Mouse (Mus musculus) bone marrow macrophage, adult 2 months (primary cell): ENCODE results near the gene Vcl.

Source experiments
- CTCF ChIP-seq: IDR thresholded peaks from 2 replicates; pipeline ENCODE4 v1.5.1; 2012; ENCODE audit warnings: low read depth, mild to moderate bottlenecking, low read length, moderate library complexity
- POLR2A ChIP-seq: IDR thresholded peaks from 2 replicates; pipeline ENCODE4 v1.6.1; 2012; ENCODE audit warnings: mild to moderate bottlenecking, low read depth, low read length, borderline replicate concordance

GRCm38 (mm10) chr14:20963863-20964262 is 34.7 kb downstream of the Vcl start:
- TF ChIP-seq POLR2A (no peak), CTCF (no peak)
